Mouse (Mus musculus) Muller cell, postnatal 12 days (primary cell): ENCODE results near the gene Ccl1.
A peak's percentile ranks its signal among the peaks of the same experiment; 100 is the strongest.

Source experiments
- DNase-seq: peaks from one replicate; pipeline ENCODE4 v3.0.0-alpha.2; 2015; ENCODE audit errors: inconsistent ontology term

The Ccl1 gene

DNA sequence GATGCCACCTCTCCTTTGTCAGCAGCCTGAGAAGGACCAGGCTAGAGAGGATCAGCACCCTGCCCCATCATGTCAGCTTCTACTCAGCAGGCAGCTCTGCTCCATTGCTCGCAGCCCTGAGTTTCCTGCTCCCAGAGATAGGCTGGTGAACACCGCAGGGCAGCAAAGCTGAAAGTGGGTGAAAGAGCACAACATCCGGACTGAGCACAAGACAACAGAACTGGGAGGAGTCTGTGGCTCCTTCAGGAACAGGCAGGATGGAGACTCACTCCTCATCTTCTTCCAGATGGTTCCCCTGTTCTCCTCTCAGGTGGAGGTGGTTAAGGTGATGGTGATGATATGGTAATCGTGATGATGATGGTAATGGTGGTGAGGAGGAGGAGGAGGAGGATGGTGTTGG, at the start of gene Ccl1:
TSS of gene Ccl1 (minus strand) at position 101 of the 400 bp plus-strand sequence.
- no peak for DNase-seq

DNA sequence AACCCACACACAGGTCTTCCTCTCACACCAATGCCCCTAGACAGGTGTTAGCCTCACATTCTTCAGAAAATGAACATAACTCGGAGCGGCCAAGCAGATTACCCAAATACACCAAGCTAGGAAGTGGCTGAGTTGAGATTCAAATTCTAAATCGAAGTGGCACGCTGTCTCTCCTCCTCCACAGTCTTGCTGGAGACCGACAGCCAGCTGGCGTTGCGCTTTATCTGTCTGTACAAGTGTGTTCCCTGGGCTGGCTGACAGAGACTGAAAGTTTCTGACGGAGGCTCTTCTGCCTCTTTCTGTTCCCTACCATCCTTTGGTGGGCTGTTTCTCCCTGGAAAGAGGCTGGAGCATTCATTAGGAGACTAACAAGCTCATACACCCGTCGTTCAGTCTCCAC, 45.5 kb upstream of the Ccl1 start:
- no peak for DNase-seq

DNA sequence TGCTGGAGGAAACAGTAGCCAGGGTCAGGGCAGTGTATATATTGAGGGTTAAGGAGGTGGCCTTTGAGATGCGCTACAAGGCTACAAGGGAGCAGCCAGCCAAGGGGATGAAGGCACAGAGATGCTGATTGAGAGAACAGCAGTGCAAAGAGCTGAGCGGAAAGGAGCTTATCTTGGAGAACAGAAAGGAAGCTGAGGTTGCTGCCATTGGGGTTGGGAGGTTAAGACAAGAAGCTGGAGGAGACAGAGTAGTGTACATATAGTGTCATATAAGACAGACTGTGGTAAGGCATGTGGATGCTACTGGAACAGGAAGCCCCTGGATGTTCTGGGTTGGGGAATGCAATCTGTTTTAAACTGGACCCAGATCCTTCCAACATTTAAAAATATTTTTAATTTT, 35.4 kb upstream of the Ccl1 start:
- no peak for DNase-seq

DNA sequence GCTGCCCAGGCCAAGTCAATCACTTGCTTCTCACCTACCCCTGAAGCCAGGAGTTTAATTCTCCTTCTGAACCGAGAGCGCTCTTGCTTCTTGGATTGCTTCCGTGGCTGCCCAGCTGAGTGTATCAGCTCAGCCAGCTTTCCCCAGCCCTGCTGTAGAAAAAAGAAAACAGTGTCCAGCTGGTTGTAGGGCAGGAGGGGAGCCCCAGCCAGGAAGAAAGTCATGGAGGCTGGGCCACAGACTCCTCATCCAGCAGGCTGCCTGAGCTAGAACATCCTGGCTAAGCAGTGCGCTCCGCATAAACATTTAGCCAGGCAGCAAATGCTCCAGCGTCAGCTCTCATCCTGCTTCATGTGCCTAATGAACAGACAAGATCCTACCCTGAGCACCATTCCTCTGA, 34.9 kb upstream of the Ccl1 start:
- no peak for DNase-seq

DNA sequence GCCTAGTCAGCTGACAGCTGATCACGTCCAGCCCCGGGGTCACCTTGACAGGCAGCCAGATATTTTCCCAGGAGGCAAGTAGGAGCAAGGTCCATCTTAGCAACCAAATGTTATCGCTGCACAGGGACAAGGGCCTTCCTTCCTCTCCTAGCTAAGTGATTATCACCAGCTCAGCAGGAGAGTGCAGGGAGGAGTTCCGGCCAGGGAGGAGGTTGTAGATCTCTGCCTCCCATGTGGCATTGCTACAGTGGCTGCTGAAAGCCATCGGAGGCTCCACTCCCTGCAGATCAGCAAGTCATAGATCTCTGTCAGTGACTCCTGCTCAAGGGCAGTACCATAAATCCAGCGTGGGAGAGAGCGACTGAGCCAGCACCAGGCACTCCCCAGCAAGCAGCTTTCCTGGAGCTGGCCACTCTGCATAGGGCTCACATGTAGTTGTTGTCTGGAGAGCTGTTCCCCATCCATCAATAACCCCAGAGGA, 34.5 kb upstream of the Ccl1 start:
- DNase-seq, result no peak

DNA sequence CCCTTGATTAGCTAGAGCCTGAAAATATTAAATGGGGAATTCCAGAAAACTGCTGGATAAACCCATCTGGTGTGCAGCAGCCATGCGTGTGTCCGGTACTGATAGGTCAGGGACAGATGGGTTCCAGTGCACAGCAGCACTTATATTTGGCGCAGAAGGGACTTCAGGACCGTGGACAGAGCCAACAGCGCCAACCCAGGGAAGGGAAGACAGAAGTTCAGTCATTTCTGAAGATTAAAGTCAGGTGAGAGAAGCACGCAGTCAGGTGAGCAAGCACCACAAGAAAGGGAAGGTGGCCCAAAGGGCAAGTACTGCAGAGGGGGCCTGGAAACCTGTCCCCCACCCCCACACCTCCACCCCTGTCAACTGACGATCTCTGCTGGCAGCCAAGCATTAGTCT, 7.7 kb upstream of the Ccl1 start:
- DNase-seq, result no peak

DNA sequence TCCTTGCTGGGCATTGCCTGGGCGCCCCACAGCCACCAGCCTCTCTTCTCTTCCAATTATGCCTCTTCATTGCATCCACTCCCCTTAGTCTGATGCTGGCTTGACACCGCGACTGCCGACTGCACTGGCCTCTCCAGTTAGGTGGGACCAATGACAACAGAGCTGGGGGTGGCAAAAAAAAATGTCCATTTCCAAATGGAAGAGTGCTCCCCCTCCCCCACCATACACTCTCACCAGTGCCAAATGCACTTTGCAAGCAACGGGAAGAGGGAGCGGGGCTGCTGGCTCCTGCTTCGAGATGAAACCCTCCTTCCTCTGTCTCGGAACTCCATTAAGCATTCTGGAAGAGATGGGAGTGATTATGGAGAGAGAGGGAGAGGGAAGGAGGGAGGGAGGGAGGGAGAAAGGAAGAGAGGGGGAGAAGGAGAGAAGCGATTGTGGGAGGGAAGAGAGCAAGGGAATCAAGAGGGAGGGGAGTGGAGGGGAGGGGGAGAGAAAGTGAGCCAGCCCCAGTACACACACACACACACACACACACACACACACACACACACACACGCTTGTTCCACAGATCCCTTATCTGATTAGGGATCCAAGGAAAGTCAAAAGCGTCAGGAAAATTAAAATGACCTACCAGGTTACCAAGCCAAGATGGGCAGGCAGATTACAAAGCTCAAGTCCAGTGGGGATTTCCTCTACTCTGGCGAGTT, 5.0 kb upstream of the Ccl1 start:
- DNase-seq, result no peak

DNA sequence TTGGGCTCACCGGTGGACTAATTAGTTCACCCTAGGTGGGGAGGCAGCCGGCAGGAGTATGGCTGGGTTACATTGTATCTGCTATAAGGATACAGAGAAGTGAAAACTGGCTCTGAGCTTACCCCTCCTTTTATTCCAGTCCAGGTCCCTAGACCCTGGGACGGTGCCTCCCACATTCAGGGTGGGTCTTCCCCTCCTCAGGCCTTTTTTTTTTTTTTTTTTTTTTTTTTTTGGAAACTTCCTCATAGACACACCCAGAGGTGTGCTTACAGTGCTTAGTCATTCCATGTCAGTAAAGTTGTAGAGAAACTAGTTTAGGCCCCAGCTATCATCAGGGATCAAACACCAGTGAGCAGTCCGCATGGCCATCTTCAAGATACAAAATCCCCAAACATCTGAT, 7.6 kb downstream of the Ccl1 start:
- no peak for DNase-seq

DNA sequence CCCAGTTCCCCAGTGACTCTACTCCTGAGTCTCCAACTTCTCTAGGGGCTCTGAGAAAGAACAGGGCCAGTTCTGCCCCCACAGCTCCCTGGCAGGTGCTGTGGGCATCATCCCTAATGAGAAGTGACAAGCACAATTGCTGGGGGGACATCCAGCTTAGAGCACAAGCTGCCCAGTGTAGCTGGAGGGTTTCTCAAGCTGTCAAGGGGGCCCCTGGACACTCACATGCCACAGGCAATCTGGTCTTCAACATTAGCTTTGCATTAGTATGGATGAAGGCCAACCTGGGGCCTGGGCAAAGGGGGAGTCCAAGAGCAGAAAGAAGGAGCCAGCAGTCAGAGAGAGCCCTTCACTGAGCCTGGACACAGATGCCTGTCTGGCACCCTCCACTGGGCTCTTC, 14.6 kb downstream of the Ccl1 start:
- DNase-seq, result no peak

DNA sequence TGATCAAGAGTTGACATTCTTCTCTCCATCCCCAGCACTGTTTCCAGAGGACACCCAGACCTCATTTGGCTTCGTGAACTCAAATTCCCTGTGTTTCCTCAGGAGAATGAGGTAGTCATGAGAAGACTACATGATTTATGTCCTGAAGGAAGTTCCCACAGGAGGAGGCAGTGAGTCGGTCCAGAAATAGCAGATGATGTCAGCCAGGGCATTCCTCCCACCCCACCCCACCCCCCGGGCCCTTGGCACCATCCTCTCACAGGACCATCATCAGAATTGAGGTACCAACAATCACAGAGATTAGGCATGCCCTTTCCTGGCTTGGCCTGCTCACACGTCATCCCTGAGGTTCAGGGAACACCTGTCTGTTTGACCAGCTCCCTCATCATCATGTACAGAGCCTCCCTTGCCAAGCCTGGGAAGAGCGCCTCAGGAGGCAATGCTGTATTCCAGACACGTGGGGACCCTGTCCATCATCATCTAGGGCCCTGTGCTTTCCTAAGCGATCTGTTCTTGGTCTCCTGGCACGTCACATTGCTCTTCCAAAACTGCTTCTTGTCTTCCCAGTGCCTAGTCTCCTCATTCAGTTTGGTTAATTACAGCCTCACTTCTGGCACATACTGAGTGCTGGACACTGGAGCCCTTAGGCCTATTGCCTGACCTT, 31.2 kb downstream of the Ccl1 start:
- no peak for DNase-seq

DNA sequence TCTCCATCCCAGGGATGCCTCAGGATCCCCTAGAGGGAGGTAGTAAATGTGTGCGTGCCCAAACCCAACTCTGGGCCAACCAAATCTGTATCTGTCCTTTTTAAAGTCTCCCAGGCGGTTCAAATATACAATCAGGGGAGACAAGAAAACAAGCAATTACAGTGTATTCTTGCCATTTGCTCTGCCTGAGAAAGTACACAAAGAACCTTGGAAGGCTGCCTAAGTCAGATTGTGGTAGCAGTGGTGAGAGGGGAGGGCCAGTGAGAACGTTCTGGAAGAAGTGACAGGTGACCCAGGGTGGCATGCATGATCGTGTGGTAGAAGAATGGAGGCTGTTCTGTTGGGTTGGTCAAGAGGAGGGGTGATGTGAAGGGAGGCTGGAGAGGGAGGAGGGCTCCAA, 46.4 kb downstream of the Ccl1 start:
- no peak for DNase-seq

DNA sequence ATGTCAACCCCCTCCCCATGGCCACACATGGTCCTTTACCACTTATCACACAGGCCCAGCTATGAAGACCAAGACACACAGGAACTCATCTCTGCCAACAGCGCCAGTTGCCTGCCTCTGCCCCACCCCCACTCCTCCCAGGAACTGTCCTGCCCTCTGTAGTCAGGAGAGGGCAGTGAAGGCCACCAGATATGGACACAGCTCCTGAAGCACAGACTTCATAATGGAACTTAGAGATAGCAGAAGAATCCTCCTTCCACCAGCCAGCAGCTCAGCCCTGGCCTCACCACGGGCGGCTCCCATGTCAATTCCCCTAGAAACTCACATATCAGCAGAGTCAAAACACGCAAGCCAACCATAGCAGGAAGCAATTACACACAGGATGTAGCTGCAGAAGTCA, 49.9 kb downstream of the Ccl1 start:
- peak; percentile 65 for DNase-seq

DNA sequence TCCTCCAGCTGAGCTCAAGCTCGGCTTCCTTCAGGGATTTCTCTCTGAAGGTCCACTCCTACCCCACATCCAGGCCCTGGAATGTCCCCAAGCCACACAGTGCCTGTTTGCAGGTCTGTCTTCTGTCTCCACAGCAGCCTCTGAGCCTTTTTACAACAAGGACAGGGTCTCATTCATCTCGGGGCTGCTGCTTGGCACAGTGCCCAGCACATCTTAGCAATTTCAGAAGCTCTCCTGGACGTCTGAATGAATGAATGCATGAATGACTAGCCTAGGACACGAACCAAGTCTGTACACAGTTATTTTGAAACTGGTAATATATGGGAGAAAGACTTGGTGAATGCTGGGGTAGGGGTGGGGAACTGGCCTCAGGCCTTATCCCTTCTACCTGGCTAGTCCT, 52.1 kb downstream of the Ccl1 start:
- no peak for DNase-seq

DNA sequence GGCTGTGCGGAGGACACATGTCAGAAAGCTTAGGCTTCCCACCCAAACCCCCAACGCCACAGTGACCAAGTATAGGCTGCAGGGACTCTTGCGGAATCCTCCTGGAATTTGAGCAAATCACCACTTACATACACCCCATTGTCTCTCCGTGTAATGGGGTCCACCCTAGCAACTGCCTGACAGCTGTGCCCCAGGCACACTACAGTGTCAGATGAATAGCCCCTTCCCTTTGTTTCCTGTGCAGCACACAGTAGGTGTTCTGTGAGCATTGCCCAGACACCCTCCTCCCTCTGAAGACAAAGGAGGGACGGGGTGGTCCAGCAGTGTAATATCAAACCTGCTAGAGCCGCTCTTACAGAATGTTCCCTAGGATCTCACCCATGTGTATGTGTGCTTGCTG, 54.2 kb downstream of the Ccl1 start:
- no peak for DNase-seq

DNA sequence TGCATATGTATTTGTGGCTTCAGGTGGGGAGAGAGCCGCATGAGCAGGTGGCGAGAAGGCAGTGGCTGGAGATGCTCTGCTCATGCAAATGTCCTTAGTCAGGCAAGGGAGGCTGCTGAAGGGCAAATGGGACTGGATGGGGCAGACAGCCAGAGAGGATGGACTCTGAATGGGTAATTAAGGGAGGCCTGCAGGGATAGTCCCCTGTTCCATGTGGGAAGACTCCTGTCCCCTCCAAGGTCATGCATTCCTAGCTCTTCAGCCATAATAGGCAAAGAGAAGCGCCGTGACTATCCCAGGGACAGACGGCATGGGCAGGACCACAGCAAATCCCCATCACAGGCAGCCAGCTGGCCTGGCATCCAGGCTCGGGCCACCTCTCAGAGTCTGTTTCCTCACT, 55.5 kb downstream of the Ccl1 start:
- DNase-seq, result no peak

DNA sequence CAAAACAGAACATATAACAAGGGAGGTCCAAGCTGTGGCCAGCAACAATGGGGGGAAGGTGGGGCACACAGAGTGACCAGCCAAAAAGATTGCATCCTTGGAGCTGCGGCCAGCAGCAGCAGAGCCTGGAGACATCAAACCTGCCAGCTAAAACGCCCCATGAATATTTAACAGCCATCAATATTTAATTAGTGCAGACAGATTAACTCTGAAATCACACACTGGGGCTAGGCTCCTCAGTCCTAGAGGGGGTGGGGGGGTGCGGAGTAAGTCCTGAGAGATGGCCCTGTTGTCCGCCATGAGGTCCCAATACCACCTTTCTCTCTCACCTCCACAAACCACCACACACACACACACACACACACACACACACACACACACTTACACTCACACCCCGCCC, 68.1 kb downstream of the Ccl1 start:
- no peak for DNase-seq

DNA sequence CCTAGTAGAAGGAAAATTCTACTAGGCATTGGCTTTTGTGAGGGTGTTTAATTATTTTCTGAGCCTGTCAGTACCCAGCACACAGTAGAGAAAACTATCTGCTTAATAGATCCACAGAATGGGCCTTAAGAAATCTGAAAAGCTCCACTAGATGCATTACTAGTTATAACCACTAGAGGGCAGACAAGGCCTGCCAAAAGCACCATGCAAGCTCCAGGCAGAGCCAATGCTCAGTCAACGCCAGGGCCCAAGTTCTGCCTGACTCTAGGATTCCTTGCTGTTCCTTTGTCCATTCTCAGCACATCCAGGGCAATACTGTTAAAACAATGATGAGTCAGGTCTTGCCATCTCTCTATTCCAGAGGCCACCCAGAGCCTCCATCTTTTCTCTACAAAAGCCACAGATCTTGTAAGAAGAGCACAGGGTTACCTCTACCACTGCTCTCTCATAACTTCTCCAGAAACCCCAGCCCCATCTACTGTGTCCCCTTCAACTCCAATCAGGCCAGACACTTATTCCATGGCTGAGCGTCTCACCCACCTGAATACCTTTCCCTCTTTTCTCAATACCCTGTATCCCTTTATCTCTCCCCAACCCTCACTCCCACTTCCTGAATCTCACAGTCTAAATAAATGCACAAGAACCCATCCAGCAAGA, 69.8 kb downstream of the Ccl1 start:
- DNase-seq, result peak; percentile 24

DNA sequence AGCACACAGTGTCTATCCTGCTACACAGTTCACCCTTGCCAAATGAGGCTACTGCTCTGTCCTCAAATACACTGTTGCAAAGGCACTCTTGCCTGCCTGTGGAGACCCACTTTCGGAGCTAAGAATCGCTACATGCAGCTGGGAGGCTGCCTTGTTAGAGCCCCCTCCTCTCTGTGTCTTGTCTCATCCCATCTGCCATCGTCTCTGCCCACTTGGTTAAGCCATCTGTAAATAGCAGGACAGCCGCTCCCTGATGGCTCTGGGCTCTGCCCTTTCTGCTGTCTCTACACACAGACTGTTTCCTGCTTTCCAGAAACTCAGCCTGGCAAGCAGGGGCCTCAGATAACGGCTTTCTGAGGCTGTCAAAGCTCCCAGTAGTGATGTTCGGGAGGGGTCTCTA, 71.5 kb downstream of the Ccl1 start:
- no peak for DNase-seq

DNA sequence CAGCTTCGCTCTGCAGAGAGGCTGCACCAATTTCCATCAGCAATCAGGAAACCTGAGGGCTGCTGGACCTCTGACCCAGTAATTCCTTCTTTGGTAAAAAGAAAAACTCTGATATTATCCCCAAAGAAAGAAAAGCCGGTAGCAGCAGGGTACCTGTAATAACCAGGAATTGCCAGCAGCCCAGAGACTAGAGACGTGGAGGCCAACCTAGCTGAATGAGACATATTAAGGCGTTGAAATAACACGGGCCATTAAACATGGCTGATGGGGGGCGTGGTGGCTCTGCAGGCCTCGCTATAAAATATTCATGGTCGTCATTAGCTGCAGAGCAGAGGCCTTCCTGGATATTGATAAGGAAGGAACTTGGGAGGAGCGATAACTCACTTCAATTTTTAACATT, 78.5 kb downstream of the Ccl1 start:
- DNase-seq, result no peak

DNA sequence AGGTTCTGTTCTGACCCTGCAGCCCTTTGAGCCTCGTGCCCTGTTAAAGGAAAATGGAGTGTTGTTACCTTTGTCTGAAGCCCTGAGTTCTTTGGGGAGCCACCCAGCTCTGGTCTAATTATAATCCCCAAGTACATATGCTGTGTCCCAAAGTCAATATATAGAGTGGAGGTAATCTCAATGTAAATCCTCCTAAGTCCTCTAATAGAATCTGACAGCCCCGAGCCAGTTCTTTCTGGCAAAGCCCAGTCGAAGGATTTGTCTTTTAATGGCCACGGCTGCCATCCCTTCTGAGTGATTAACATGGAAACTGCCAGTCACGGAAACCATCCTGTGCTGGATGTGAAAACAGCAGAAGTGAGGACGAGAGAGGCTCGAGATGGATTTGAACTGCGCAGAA, 79.6 kb downstream of the Ccl1 start:
- no peak for DNase-seq

DNA sequence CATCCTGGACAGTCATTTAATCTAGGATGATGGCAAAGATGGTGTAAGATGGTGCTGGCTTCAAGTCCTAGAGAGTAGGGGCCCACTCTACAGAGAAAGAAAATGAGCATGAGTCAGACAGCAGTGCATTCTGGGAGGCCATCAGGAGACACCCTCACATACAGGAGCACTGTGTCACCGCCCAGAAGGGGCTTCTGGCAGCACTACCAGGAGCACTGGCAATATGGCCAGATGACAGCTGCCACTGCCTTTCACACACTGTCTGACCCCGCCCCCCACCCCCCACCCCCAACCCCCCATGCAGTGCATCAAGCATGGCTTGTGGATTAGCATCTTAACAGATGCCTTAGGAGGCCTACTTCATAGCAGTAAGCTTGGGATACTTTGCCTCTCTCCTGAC, 89.0 kb downstream of the Ccl1 start:
- DNase-seq, result no peak

DNA sequence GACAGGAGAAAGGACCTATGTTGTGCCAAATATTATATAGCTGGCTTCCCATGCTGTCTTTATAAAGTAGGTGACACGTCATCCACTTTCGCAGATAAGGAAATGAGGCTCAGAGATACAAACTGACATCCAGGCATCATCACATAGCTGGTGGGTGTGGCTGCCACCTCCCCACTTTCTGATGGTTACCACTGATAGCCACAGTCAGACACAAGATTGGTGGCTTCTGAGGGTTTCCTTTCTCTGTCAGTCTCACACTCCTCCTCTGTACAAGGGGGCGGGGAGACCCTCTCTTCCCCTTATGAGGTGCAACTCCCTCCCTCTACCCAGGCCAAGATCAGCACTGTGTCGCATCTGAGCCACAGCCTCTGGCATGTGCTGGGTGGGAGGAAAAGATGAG, 91.1 kb downstream of the Ccl1 start:
- no peak for DNase-seq

DNA sequence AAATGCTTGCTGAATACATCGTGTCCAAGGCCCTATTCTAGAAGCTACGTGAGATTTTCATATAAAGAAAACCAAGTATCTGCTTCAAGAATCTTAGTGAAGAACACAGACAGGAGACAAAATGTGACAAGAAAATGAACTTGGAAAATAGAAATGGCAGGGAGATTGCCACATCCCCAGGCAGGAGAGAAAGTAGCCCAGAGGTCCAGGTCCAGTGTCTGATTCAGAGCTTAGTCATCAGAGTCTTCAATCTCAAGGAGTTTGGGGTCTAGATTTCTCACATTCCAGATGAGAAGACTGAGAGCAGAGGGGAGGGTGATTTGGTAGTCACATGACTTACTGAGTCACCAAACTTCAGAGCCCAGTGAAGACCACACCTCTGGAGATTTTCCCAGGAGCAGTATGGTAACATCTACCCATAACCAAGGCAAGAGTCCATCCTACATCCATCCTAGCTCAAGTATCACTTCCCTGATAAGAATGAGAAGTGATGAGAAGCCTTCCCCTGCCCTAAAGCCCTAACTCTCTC, 98.5 kb downstream of the Ccl1 start:
- no peak for DNase-seq
